Mouse (Mus musculus): ENCODE measurements around the gene Rhox10. TPM values are rescaled to one million over a fixed set of nuclear protein-coding genes. Genes with fewer than 3 reads are reported as not detected.
"Not testable (repeated sequence)": the region's sequence is repeated elsewhere in the genome, so short reads cannot be mapped to it uniquely, and the experiment has no call there.

The Rhox10 gene
- polyA plus RNA-seq (2015; fragmentation: Nextera tagmentation; extraction: Ambion mirVana), result not detected in 2 replicates

GRCm38 (mm10) chrX:38066175-38066574 lies at the start of gene Rhox10:
Rhox10 (plus strand) TSS chrX:38066475.
- Histone ChIP-seq H3K36me3 (no peaks in the 10 kb centered on the region), H3K27ac (replicated peaks) (no peak within 1 kb of the TSS), H3K4me1 (no peaks in the 10 kb centered on the region), H3K4me2 (no peak within 1 kb of the TSS), H3K4me3 (no peak within 1 kb of the TSS), H3K9ac (no peak within 1 kb of the TSS), H3K27me3 (replicated peaks) (no peaks in the 10 kb centered on the region), H3K9me3 (no peaks in the 10 kb centered on the region)
- no peak for ATAC-seq (ENCODE audit: extremely low read depth, insufficient number of reproducible peaks, low FRiP score, low TSS enrichment)
- 81% methylated on average over 11 of the region's 11 CpGs for WGBS

GRCm38 (mm10) chrX:38018597-38018996 lies 47.7 kb upstream of the Rhox10 start, which contains the start of gene Btg1-ps1:
Btg1-ps1 (minus strand) TSS chrX:38018815.
- H3K4me3 ChIP-seq; H3K27me3 ChIP-seq (replicated peaks); H3K4me1 ChIP-seq; H3K36me3 ChIP-seq; H3K9ac ChIP-seq; H3K4me2 ChIP-seq; H3K27ac ChIP-seq (replicated peaks); ATAC-seq (ENCODE audit: extremely low read depth, insufficient number of reproducible peaks, low FRiP score, low TSS enrichment); H3K9me3 ChIP-seq: not testable (repeated sequence)

- Histone ChIP-seq H3K4me2 (no peak overlapping the region), H3K27me3 (replicated peaks) (no peaks in the 10 kb centered on the region), H3K9me3 (no peaks in the 10 kb centered on the region), H3K9ac (no peak overlapping the region), H3K27ac (replicated peaks) (no peak overlapping the region), H3K4me3 (no peak overlapping the region), H3K36me3 (no peaks in the 10 kb centered on the region), H3K4me1 (no peaks in the 10 kb centered on the region)
- no peak for ATAC-seq (ENCODE audit: extremely low read depth, insufficient number of reproducible peaks, low FRiP score, low TSS enrichment)
- WGBS, result 39% methylated on average over 2 of the region's 2 CpGs
Measured at GRCm38 (mm10) chrX:38033841-38034240, 32.4 kb upstream of the Rhox10 start.

GRCm38 (mm10) chrX:38039666-38040065 lies 26.6 kb upstream of the Rhox10 start:
- no peak for ATAC-seq (ENCODE audit: extremely low read depth, insufficient number of reproducible peaks, low FRiP score, low TSS enrichment)
- WGBS, result 89% methylated on average over 5 of the region's 5 CpGs
- Histone ChIP-seq H3K27me3 (replicated peaks) (no peaks in the 10 kb centered on the region), H3K4me2 (no peak overlapping the region), H3K36me3 (no peaks in the 10 kb centered on the region), H3K4me3 (no peak overlapping the region), H3K9me3 (no peaks in the 10 kb centered on the region), H3K9ac (no peak overlapping the region), H3K27ac (replicated peaks) (no peak overlapping the region), H3K4me1 (no peaks in the 10 kb centered on the region)

GRCm38 (mm10) chrX:38043014-38043413 lies 23.3 kb upstream of the Rhox10 start, which contains the start of gene Btg1-ps2:
Btg1-ps2 (minus strand) TSS chrX:38043114.
- not testable (repeated sequence) for H3K9ac ChIP-seq; H3K27me3 ChIP-seq (replicated peaks); H3K36me3 ChIP-seq; H3K4me3 ChIP-seq; H3K9me3 ChIP-seq; H3K4me1 ChIP-seq; H3K4me2 ChIP-seq; ATAC-seq (ENCODE audit: extremely low read depth, insufficient number of reproducible peaks, low FRiP score, low TSS enrichment); H3K27ac ChIP-seq (replicated peaks)

GRCm38 (mm10) chrX:38061544-38061943 lies 4.7 kb upstream of the Rhox10 start:
- 3% methylated on average over 1 of the region's 1 CpGs for WGBS
- ATAC-seq (ENCODE audit: extremely low read depth, insufficient number of reproducible peaks, low FRiP score, low TSS enrichment), result no peak
- H3K9me3 ChIP-seq, result no peaks in the 10 kb centered on the region
- H3K36me3 ChIP-seq, result no peaks in the 10 kb centered on the region
- no peaks in the 10 kb centered on the region for H3K27me3 ChIP-seq (replicated peaks)
- H3K4me1 ChIP-seq, result no peaks in the 10 kb centered on the region
- H3K4me3 ChIP-seq, result no peak overlapping the region
- H3K4me2 ChIP-seq, result no peak overlapping the region
- no peak overlapping the region for H3K27ac ChIP-seq (replicated peaks)
- H3K9ac ChIP-seq, result no peak overlapping the region

GRCm38 (mm10) chrX:38084226-38084625 lies 18.0 kb downstream of the Rhox10 start:
- WGBS, result 21% methylated on average over 12 of the region's 12 CpGs
- no peak for ATAC-seq (ENCODE audit: extremely low read depth, insufficient number of reproducible peaks, low FRiP score, low TSS enrichment)
- no peaks in the 10 kb centered on the region for H3K4me1 ChIP-seq
- no peak overlapping the region for H3K4me3 ChIP-seq
- no peak overlapping the region for H3K27ac ChIP-seq (replicated peaks)
- H3K9ac ChIP-seq, result no peak overlapping the region
- no peaks in the 10 kb centered on the region for H3K36me3 ChIP-seq
- H3K9me3 ChIP-seq, result no peaks in the 10 kb centered on the region
- no peaks in the 10 kb centered on the region for H3K27me3 ChIP-seq (replicated peaks)
- H3K4me2 ChIP-seq, result no peak overlapping the region

GRCm38 (mm10) chrX:38085041-38085440 lies 18.8 kb downstream of the Rhox10 start, which contains the start of gene Rhox11:
Rhox11 (minus strand) TSS chrX:38085141.
- H3K27me3 ChIP-seq (replicated peaks), result no peaks in the 10 kb centered on the region
- H3K4me1 ChIP-seq, result no peaks in the 10 kb centered on the region
- 72% methylated on average over 9 of the region's 9 CpGs for WGBS
- no peak within 1 kb of the TSS for H3K27ac ChIP-seq (replicated peaks)
- ATAC-seq (ENCODE audit: extremely low read depth, insufficient number of reproducible peaks, low FRiP score, low TSS enrichment), result no peak
- H3K9me3 ChIP-seq, result no peaks in the 10 kb centered on the region
- H3K4me3 ChIP-seq, result no peak within 1 kb of the TSS
- no peak within 1 kb of the TSS for H3K9ac ChIP-seq
- H3K4me2 ChIP-seq, result no peak within 1 kb of the TSS
- H3K36me3 ChIP-seq, result no peaks in the 10 kb centered on the region

- no peak within 1 kb of the TSS for H3K4me3 ChIP-seq
- H3K4me1 ChIP-seq, result no peaks in the 10 kb centered on the region
- no peak within 1 kb of the TSS for H3K27ac ChIP-seq (replicated peaks)
- H3K9me3 ChIP-seq, result no peaks in the 10 kb centered on the region
- no peak for ATAC-seq (ENCODE audit: extremely low read depth, insufficient number of reproducible peaks, low FRiP score, low TSS enrichment)
- no peak within 1 kb of the TSS for H3K4me2 ChIP-seq
- 68% methylated on average over 4 of the region's 4 CpGs for WGBS
- H3K27me3 ChIP-seq (replicated peaks), result no peaks in the 10 kb centered on the region
- no peaks in the 10 kb centered on the region for H3K36me3 ChIP-seq
- H3K9ac ChIP-seq, result no peak within 1 kb of the TSS
Measured at GRCm38 (mm10) chrX:38110807-38111206, 44.5 kb downstream of the Rhox10 start, which contains the start of gene Rhox12. Rhox12 (minus strand) TSS chrX:38110907.

GRCm38 (mm10) chrX:38120982-38121381 lies 54.7 kb downstream of the Rhox10 start, which contains the start of gene Rhox13:
Rhox13 (plus strand) TSS chrX:38121219.
- H3K36me3 ChIP-seq, result no peaks in the 10 kb centered on the region
- H3K9ac ChIP-seq, result no peak within 1 kb of the TSS
- peaks cover 20% of the 10 kb centered on the region for H3K9me3 ChIP-seq
- ATAC-seq (ENCODE audit: extremely low read depth, insufficient number of reproducible peaks, low FRiP score, low TSS enrichment), result no peak
- H3K4me2 ChIP-seq, result no peak within 1 kb of the TSS
- no peaks in the 10 kb centered on the region for H3K27me3 ChIP-seq (replicated peaks)
- WGBS, result 92% methylated on average over 20 of the region's 20 CpGs
- no peak within 1 kb of the TSS for H3K27ac ChIP-seq (replicated peaks)
- no peaks in the 10 kb centered on the region for H3K4me1 ChIP-seq
- H3K4me3 ChIP-seq, result no peak within 1 kb of the TSS

Measured in heart, embryonic 13.5 days (tissue).